Mouse (Mus musculus): Measurements from ENCODE around the gene Nkain4. TPM values are rescaled to one million over a fixed set of nuclear protein-coding genes. Genes with fewer than 3 reads are reported as not detected.

Gene Nkain4
- polyA plus RNA-seq, 1 experiment from 2014 or later, result 89.6 TPM

- ATAC-seq (ENCODE audit: low FRiP score, low TSS enrichment), result no peak
- Histone ChIP-seq H3K9me3 (ENCODE audit: control insufficient read depth, low read length) (no peaks in the 10 kb centered on the region), H3K27ac (replicated peaks; ENCODE audit: low read depth, low read length) (no peak overlapping the region), H3K4me1 (ENCODE audit: control insufficient read depth, insufficient read depth, low read length) (peaks cover 6% of the 10 kb centered on the region), H3K36me3 (ENCODE audit: control insufficient read depth, insufficient read depth, low read length) (no peaks in the 10 kb centered on the region), H3K9ac (replicated peaks; ENCODE audit: low read length) (no peak overlapping the region), H3K4me2 (ENCODE audit: low read length) (no peak overlapping the region), H3K27me3 (ENCODE audit: control insufficient read depth, insufficient read depth, low read length) (no peaks in the 10 kb centered on the region), H3K4me3 (replicated peaks; ENCODE audit: low read depth, low read length) (no peak overlapping the region)
- no peak for DNase-seq
- WGBS, result 77% methylated on average over 2 of the region's 2 CpGs
Measured at GRCm38 (mm10) chr2:180962616-180963308, 8.3 kb upstream of the Nkain4 start.

- Histone ChIP-seq H3K9me3 (ENCODE audit: control insufficient read depth, low read length) (no peaks in the 10 kb centered on the region), H3K4me2 (ENCODE audit: low read length) (no peak overlapping the region), H3K4me1 (ENCODE audit: control insufficient read depth, insufficient read depth, low read length) (0 out of 2 replicates have a peak, but pooled peaks cover under 1% of the 10 kb centered on the region), H3K4me3 (replicated peaks; ENCODE audit: low read depth, low read length) (no peak overlapping the region), H3K27ac (replicated peaks; ENCODE audit: low read depth, low read length) (no peak overlapping the region), H3K9ac (replicated peaks; ENCODE audit: low read length) (no peak overlapping the region), H3K36me3 (ENCODE audit: control insufficient read depth, insufficient read depth, low read length) (no peaks in the 10 kb centered on the region), H3K27me3 (ENCODE audit: control insufficient read depth, insufficient read depth, low read length) (no peaks in the 10 kb centered on the region)
- ATAC-seq (ENCODE audit: low FRiP score, low TSS enrichment) (no peak), DNase-seq (no peak)
- WGBS, result 81% methylated on average over 3 of the region's 3 CpGs
Measured at GRCm38 (mm10) chr2:180960187-180960586, 5.7 kb upstream of the Nkain4 start.

- no peak for DNase-seq
- Histone ChIP-seq H3K4me2 (ENCODE audit: low read length) (no peak overlapping the region), H3K27me3 (ENCODE audit: control insufficient read depth, insufficient read depth, low read length) (no peaks in the 10 kb centered on the region), H3K4me1 (ENCODE audit: control insufficient read depth, insufficient read depth, low read length) (0 out of 2 replicates have a peak, but pooled peaks cover 4% of the 10 kb centered on the region), H3K4me3 (replicated peaks; ENCODE audit: low read depth, low read length) (no peak overlapping the region), H3K36me3 (ENCODE audit: control insufficient read depth, insufficient read depth, low read length) (no peaks in the 10 kb centered on the region), H3K27ac (replicated peaks; ENCODE audit: low read depth, low read length) (no peak overlapping the region), H3K9ac (replicated peaks; ENCODE audit: low read length) (no peak overlapping the region), H3K9me3 (ENCODE audit: control insufficient read depth, low read length) (no peaks in the 10 kb centered on the region)
- no peak for ATAC-seq (ENCODE audit: low FRiP score, low TSS enrichment)
- 79% methylated on average over 7 of the region's 7 CpGs for WGBS
Measured at GRCm38 (mm10) chr2:180959605-180960004, 5.1 kb upstream of the Nkain4 start.

- Histone ChIP-seq H3K4me3 (replicated peaks; ENCODE audit: low read depth, low read length) (peak overlapping the region; percentile 67), H3K27me3 (ENCODE audit: control insufficient read depth, insufficient read depth, low read length) (no peaks in the 10 kb centered on the region), H3K4me1 (ENCODE audit: control insufficient read depth, insufficient read depth, low read length) (peaks cover 31% of the 10 kb centered on the region), H3K4me2 (ENCODE audit: low read length) (peak overlapping the region; percentile 80), H3K9me3 (ENCODE audit: control insufficient read depth, low read length) (no peaks in the 10 kb centered on the region), H3K36me3 (ENCODE audit: control insufficient read depth, insufficient read depth, low read length) (no peaks in the 10 kb centered on the region), H3K9ac (replicated peaks; ENCODE audit: low read length) (peak overlapping the region; percentile 83), H3K27ac (replicated peaks; ENCODE audit: low read depth, low read length) (peak overlapping the region; percentile 95)
- ATAC-seq (ENCODE audit: low FRiP score, low TSS enrichment) (no peak), DNase-seq (peak; percentile 41)
- WGBS, result 0% methylated on average over 2 of the region's 2 CpGs
Measured at GRCm38 (mm10) chr2:180953638-180954037, 861 bp downstream of the Nkain4 start.

GRCm38 (mm10) chr2:180952731-180953171 is 1.7 kb downstream of the Nkain4 start:
- peak overlapping the region; percentile 80 for H3K4me2 ChIP-seq (ENCODE audit: low read length)
- peak overlapping the region; percentile 83; the same call in 1 of the 2 replicates for H3K9ac ChIP-seq (replicated peaks; ENCODE audit: low read length)
- H3K27me3 ChIP-seq (ENCODE audit: control insufficient read depth, insufficient read depth, low read length), result no peaks in the 10 kb centered on the region
- H3K9me3 ChIP-seq (ENCODE audit: control insufficient read depth, low read length), result no peaks in the 10 kb centered on the region
- no peaks in the 10 kb centered on the region for H3K36me3 ChIP-seq (ENCODE audit: control insufficient read depth, insufficient read depth, low read length)
- peak overlapping the region; percentile 95 for H3K27ac ChIP-seq (replicated peaks; ENCODE audit: low read depth, low read length)
- ATAC-seq (ENCODE audit: low FRiP score, low TSS enrichment) (peak; percentile 55; the same call in 1 of the 2 replicates), DNase-seq (peak; percentile 71)
- H3K4me1 ChIP-seq (ENCODE audit: control insufficient read depth, insufficient read depth, low read length), result peaks cover 31% of the 10 kb centered on the region
- peak overlapping the region; percentile 67 for H3K4me3 ChIP-seq (replicated peaks; ENCODE audit: low read depth, low read length)
- 2% methylated on average over 9 of the region's 9 CpGs for WGBS

- Histone ChIP-seq H3K4me1 (ENCODE audit: control insufficient read depth, insufficient read depth, low read length) (peaks cover 28% of the 10 kb centered on the region), H3K9ac (replicated peaks; ENCODE audit: low read length) (no peak overlapping the region), H3K4me3 (replicated peaks; ENCODE audit: low read depth, low read length) (no peak overlapping the region), H3K27ac (replicated peaks; ENCODE audit: low read depth, low read length) (no peak overlapping the region), H3K9me3 (ENCODE audit: control insufficient read depth, low read length) (no peaks in the 10 kb centered on the region), H3K4me2 (ENCODE audit: low read length) (no peak overlapping the region), H3K27me3 (ENCODE audit: control insufficient read depth, insufficient read depth, low read length) (no peaks in the 10 kb centered on the region), H3K36me3 (ENCODE audit: control insufficient read depth, insufficient read depth, low read length) (no peaks in the 10 kb centered on the region)
- DNase-seq (no peak), ATAC-seq (ENCODE audit: low FRiP score, low TSS enrichment) (no peak)
- WGBS, result 18% methylated on average over 1 of the region's 1 CpGs
Measured at GRCm38 (mm10) chr2:180949947-180950346, 4.6 kb downstream of the Nkain4 start.

- no peak overlapping the region for H3K27ac ChIP-seq (replicated peaks; ENCODE audit: low read depth, low read length)
- H3K4me2 ChIP-seq (ENCODE audit: low read length), result no peak overlapping the region
- peaks cover 25% of the 10 kb centered on the region; the same call in 1 of the 2 replicates for H3K36me3 ChIP-seq (ENCODE audit: control insufficient read depth, insufficient read depth, low read length)
- DNase-seq (peak; percentile 43), ATAC-seq (ENCODE audit: low FRiP score, low TSS enrichment) (no peak)
- no peaks in the 10 kb centered on the region for H3K9me3 ChIP-seq (ENCODE audit: control insufficient read depth, low read length)
- H3K4me3 ChIP-seq (replicated peaks; ENCODE audit: low read depth, low read length), result no peak overlapping the region
- H3K4me1 ChIP-seq (ENCODE audit: control insufficient read depth, insufficient read depth, low read length), result no peaks in the 10 kb centered on the region
- no peak overlapping the region for H3K9ac ChIP-seq (replicated peaks; ENCODE audit: low read length)
- no peaks in the 10 kb centered on the region for H3K27me3 ChIP-seq (ENCODE audit: control insufficient read depth, insufficient read depth, low read length)
Measured at GRCm38 (mm10) chr2:180941869-180942268, 12.6 kb downstream of the Nkain4 start.

- Histone ChIP-seq H3K9me3 (ENCODE audit: control insufficient read depth, low read length) (no peaks in the 10 kb centered on the region), H3K36me3 (ENCODE audit: control insufficient read depth, insufficient read depth, low read length) (peaks cover 37% of the 10 kb centered on the region; the same call in 1 of the 2 replicates), H3K4me1 (ENCODE audit: control insufficient read depth, insufficient read depth, low read length) (no peaks in the 10 kb centered on the region), H3K9ac (replicated peaks; ENCODE audit: low read length) (no peak overlapping the region), H3K27me3 (ENCODE audit: control insufficient read depth, insufficient read depth, low read length) (no peaks in the 10 kb centered on the region), H3K4me2 (ENCODE audit: low read length) (no peak overlapping the region), H3K4me3 (replicated peaks; ENCODE audit: low read depth, low read length) (no peak overlapping the region), H3K27ac (replicated peaks; ENCODE audit: low read depth, low read length) (no peak overlapping the region)
- ATAC-seq (ENCODE audit: low FRiP score, low TSS enrichment), result no peak
- no peak for DNase-seq
Measured at GRCm38 (mm10) chr2:180940187-180940586, 14.3 kb downstream of the Nkain4 start.

- Histone ChIP-seq H3K27ac (replicated peaks; ENCODE audit: low read depth, low read length) (no peak overlapping the region), H3K4me3 (replicated peaks; ENCODE audit: low read depth, low read length) (no peak overlapping the region), H3K36me3 (ENCODE audit: control insufficient read depth, insufficient read depth, low read length) (peaks cover 16% of the 10 kb centered on the region; the same call in 1 of the 2 replicates), H3K4me1 (ENCODE audit: control insufficient read depth, insufficient read depth, low read length) (no peaks in the 10 kb centered on the region), H3K27me3 (ENCODE audit: control insufficient read depth, insufficient read depth, low read length) (no peaks in the 10 kb centered on the region), H3K9ac (replicated peaks; ENCODE audit: low read length) (no peak overlapping the region), H3K4me2 (ENCODE audit: low read length) (no peak overlapping the region), H3K9me3 (ENCODE audit: control insufficient read depth, low read length) (no peaks in the 10 kb centered on the region)
- ATAC-seq (ENCODE audit: low FRiP score, low TSS enrichment), result no peak
- peak; percentile 22 for DNase-seq
- 82% methylated on average over 1 of the region's 1 CpGs for WGBS
Measured at GRCm38 (mm10) chr2:180932418-180932817, 22.1 kb downstream of the Nkain4 start.
